Mouse (Mus musculus) liver (tissue): ENCODE results near the gene Tbrg1.

Source experiments
- DNase-seq: peaks from one replicate; pipeline ENCODE4 v3.0.0-alpha.2; 2020; ENCODE audit warnings: mixed read lengths

Gene Tbrg1

DNA sequence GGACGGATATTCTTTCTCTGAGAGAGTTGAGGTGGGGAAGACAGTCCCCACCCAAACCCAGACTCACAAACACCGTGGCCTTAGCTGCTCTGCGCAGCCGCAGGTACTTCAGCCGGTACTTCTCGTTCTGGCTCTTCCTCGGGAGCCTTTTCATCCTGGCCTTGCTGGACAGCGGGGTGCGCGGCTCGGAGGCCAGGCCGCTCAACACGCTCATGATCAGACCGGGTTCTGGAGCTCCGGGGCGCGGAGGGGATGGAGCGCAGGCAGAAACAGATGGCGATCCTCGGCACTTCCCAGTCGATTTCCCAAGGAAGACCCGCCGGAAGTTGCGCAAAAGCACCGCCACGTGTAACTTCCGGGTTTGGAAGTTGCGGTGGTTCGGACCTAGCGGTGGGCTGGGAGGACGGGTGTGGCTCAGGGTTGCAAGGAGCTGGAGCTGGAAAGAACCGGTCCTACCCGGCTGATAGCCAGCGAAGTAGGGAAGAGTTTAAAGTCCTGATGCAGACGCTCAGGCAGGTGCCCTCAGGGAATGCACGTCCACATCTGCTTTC is at the start of gene Tbrg1:
Gene Tbrg1 (minus strand): TSS at position 382 of the 551 bp plus-strand sequence.
- peak; percentile 86 for DNase-seq

- no peak for DNase-seq
These were observed 33.0 kb upstream of the Tbrg1 start for GRCm38 (mm10) chr9:37689970-37690686.

DNA sequence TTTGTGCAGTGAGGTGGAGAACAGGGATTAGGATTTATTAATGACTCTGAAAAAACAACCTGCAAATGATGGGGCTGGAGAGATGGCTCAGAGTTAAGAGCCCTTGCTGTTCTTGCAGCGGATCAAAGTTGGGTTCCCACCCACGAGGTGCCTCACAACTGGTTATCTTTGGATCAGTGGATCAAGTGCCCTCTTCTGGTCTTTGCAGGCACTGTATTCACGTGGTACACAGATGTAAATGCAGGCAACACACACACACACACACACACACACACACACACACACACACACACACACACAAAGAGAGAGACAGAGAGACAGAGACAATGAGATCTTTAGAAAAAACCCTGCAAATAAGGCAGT is 30.8 kb upstream of the Tbrg1 start:
- no peak for DNase-seq

GRCm38 (mm10) chr9:37687288-37687940 is 30.3 kb upstream of the Tbrg1 start:
- DNase-seq: no peak

DNA sequence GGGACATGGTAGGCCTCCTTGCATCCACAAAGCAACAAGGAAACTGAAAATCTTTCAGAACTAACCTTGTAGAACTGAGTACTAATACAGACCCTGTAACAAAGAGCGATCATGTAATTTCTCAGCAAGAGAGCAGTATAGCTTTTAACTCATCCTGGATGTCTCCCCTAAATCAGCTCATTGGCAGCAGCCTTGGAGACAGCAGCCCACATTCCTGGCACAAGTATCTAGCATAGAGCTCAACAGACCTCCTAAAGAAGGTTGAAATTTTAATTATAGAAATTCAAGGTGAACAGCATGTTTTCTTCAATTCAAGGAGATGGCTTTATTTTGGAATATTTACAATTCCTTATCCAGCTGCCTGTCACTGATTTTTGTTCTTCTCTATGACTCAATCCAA is 24.0 kb upstream of the Tbrg1 start:
- no peak for DNase-seq

- no peak for DNase-seq
These were observed 18.2 kb upstream of the Tbrg1 start for GRCm38 (mm10) chr9:37675287-37675686.

- DNase-seq: no peak
These were observed 13.1 kb upstream of the Tbrg1 start for GRCm38 (mm10) chr9:37670261-37670660.

GRCm38 (mm10) chr9:37669678-37670077 is 12.6 kb upstream of the Tbrg1 start:
- no peak for DNase-seq

DNA sequence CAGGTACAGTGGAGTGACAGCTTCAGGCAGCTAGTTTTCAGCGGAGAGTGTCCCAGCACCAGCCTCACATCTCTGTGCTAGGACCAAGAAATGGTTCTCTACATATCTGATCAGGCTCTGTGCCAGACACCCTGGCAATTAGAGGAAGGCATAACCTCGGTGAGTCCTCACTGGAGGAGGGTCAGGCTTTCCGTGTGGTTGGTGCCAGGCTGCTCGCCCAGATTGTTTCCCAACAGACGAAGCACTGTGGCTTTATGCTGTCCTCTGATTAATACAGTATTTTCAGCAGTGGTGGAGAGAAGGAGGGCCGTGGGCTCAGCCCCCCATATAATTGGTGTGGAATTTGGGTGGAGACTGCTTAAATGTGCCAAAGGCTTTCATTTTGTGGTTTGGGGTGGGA is 12.0 kb upstream of the Tbrg1 start, which contains the start of gene Panx3:
Gene Panx3 (minus strand): TSS at position 121 of the 400 bp plus-strand sequence.
- no peak for DNase-seq

DNA sequence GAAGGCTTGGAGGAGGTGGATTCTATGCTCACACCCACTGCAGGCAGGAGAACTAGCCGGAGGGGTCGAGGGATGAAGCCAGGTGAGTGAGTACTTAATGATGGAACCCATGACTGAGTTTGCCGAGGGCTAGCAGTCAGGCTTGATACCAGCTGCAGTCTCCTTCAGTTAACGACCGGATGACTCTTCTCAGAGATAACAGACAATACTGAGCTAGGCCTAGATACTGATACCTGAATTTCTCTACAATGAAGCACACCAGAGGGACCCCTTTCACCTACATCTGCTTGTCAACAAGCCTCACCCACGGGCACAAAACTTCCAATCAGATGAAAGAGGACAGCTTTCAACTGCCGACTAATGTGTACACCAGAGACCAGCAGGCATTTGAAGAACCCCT is 8.9 kb upstream of the Tbrg1 start:
- no peak for DNase-seq

DNA sequence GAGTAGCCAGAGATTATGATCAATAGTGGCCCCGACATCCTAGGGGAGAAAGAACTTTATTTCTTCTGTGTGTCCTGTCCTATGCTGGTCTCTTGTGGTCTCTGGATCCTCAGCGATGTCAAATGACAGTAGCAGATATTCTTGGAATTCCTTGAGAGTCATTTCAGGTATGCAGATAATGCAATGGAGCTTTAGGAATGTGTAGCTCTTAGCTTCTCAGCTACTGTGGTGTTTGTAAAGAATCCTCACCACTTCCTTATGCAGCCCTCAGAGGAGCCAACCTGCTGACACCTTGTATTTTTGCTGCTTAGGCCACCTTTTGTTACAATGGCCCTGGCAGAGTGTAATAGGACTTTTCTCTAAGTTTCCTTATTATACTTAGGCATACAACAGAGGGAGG is 7.5 kb upstream of the Tbrg1 start:
- DNase-seq: no peak

DNA sequence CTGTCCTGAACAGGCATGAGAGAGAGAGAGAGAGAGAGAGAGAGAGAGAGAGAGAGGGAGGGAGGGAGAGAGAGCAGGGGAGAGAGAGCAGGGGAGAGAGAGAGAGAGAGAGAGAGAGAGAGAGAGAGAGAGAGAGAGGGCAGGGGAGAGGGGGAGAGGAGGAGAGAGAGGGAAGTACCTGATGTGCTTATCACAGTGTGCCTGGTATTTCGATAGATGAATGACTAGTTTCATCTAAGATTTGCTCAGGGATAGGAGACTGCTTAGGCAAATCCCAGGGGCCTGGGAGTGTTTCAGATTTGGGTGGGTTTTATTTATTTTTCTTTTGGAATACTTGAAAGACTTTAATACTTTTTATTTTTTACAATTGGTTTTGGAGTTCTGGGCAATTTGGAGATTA is 6.1 kb upstream of the Tbrg1 start:
- DNase-seq: no peak

- DNase-seq: no peak
These were observed 2.3 kb upstream of the Tbrg1 start for GRCm38 (mm10) chr9:37659413-37659812.

- peak; percentile 10 for DNase-seq
These were observed 652 bp downstream of the Tbrg1 start for GRCm38 (mm10) chr9:37656439-37656881.

- no peak for DNase-seq
These were observed 1.2 kb downstream of the Tbrg1 start for GRCm38 (mm10) chr9:37655961-37656360.

GRCm38 (mm10) chr9:37653836-37654235 is 3.3 kb downstream of the Tbrg1 start:
- DNase-seq: no peak

GRCm38 (mm10) chr9:37650639-37651038 is 6.5 kb downstream of the Tbrg1 start:
- no peak for DNase-seq

GRCm38 (mm10) chr9:37646246-37646645 is 10.9 kb downstream of the Tbrg1 start:
- DNase-seq: no peak

DNA sequence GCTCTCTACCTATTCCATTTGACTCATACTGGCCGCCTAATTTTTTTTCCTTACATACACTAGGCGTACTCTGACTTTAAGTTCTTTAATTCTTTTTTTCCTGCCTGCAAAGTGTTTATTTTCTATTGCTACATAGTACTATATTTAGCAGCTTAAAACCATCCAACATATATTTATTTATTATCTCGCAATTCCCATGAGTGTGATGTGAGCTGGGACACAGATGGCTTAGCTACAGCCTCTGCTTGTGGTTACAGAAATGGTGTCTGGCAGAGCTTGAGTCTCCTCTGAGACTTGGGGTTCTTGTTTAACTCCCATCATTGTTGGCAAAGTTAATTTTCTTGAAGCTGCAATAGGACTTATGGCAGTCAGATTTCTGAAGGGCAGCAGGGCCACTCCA is 18.4 kb downstream of the Tbrg1 start:
- DNase-seq: no peak

GRCm38 (mm10) chr9:37636800-37637542 is 20.1 kb downstream of the Tbrg1 start:
- DNase-seq: no peak

DNA sequence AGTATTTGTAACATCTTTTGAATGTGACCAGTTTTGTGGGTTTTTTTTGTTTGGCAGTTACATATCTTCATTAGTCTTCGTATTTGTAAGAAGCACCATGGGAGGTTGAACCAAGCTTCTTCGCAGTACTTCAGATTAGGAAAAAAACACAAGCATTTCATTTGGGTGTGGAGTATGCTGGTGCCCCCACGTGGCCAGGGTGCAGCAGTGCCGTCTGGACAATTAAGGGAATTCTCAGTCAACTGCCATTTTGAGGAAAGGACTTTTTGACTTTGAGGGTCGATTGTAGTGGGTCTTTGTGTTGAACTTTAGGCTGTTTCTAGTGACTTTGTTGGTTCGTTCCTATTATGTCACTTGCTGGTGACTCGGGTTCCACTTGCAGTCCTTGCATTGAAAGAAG is 20.8 kb downstream of the Tbrg1 start:
- DNase-seq: peak; percentile 38

- no peak for DNase-seq
These were observed 22.8 kb downstream of the Tbrg1 start for GRCm38 (mm10) chr9:37634269-37634668.

DNA sequence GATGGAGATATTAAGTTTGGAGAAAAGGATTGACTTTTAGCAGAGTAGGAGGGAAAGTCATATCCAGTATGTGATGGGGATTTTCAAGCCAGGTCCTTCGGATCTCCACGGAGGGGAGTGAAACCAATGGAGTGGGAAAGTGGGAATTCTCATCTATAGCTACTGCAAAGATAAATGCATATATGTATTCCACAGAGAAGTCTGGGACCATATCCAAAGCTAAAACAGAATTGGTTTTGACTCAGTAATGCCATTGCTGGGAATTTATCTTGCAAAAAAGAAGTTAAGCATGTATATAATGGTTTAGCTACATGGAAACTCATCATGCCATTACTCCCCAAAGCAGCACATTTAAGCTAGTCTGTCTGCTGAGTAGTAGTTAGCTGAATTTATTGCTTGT is 24.8 kb downstream of the Tbrg1 start:
- DNase-seq: no peak

DNA sequence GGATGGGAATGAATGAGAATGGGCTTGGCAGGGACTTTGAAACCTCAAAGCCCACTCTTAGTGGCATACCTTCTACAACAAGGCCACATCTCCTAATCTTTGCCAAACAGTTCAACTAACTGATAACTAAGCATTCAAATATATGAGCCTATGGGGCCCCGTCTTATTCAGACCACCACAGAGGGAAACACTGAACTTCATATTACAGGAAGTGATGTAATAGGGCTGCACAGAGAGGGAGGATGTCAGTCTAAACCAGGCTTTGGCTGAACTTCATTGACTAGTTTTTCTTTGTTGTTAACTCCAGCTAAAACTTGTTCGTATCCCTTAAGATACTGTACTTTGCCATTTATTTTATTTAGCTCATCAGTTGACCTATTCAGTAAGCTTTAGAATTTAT is 27.2 kb downstream of the Tbrg1 start:
- no peak for DNase-seq
